Mouse (Mus musculus) lung, embryonic 16.5 days (tissue): ENCODE data around the gene Prkce. TPM values are rescaled to one million over a fixed set of nuclear protein-coding genes. Genes with fewer than 3 reads are reported as not detected.

Experiments used
- ATAC-seq: fragments of 200-750 bp; cut with Nextera tagmentation; 2 replicates; pipeline ENCODE4 v1.8.0; 2017; ENCODE audit warnings: low read depth, mild to moderate bottlenecking, moderate library complexity
- H3K27ac ChIP-seq: fragments of 300-500 bp; sonication (generic); 2 replicates; pipeline ENCODE4 v1.5.1; 2014; ENCODE audit warnings: mild to moderate bottlenecking, control low read depth, low read length
- H3K27me3 ChIP-seq: fragments of 300-500 bp; sonication (generic); 2 replicates; pipeline ENCODE4 v1.6.1; 2014; ENCODE audit warnings: low read depth, low read length, mixed read lengths; ENCODE audit not compliant: control insufficient read depth, insufficient read depth
- H3K36me3 ChIP-seq: fragments of 300-500 bp; sonication (generic); 2 replicates; pipeline ENCODE4 v1.6.1; 2014; ENCODE audit warnings: low read length; ENCODE audit not compliant: control insufficient read depth, insufficient read depth
- H3K4me1 ChIP-seq: fragments of 300-500 bp; sonication (generic); replicated peaks from 2 replicates; pipeline ENCODE4 v1.6.1; 2014; ENCODE audit warnings: low read length, mixed read lengths; ENCODE audit not compliant: control insufficient read depth, insufficient read depth
- H3K4me2 ChIP-seq: fragments of 300-500 bp; sonication (generic); 2 replicates; pipeline ENCODE4 v1.6.1; 2014; ENCODE audit warnings: low read depth, low read length, control low read depth
- H3K4me3 ChIP-seq: fragments of 300-500 bp; sonication (generic); 2 replicates; pipeline ENCODE4 v1.5.1; 2014; ENCODE audit warnings: mild to moderate bottlenecking, low read length, control low read depth
- H3K9ac ChIP-seq: fragments of 300-500 bp; sonication (generic); 2 replicates; pipeline ENCODE4 v1.6.1; 2014; ENCODE audit warnings: low read length, control low read depth
- H3K9me3 ChIP-seq: fragments of 300-500 bp; sonication (generic); 2 replicates; pipeline ENCODE4 v1.6.1; 2016; ENCODE audit warnings: low read length; ENCODE audit not compliant: control insufficient read depth
- WGBS: fragments of 180-500 bp; shearing (Covaris S2); extraction: QIAGEN DNeasy Blood & Tissue Kit; methylation state at CpG from one replicate; pipeline ENCODE4 v1.1.7; 2014; 5-methylcytosine and 5-hydroxymethylcytosine counted together
- polyA plus RNA-seq: library from polyadenylated mRNA; unstranded; fragments of >200 nt; fragmentation: Nextera tagmentation; extraction: Ambion mirVana; gene quantifications from 2 replicates; pipeline ENCODE4 v1.2.1, GENCODE M21; 2015

The Prkce gene
- polyA plus RNA-seq, 1 experiment from 2014 or later, result 4.9 TPM

DNA sequence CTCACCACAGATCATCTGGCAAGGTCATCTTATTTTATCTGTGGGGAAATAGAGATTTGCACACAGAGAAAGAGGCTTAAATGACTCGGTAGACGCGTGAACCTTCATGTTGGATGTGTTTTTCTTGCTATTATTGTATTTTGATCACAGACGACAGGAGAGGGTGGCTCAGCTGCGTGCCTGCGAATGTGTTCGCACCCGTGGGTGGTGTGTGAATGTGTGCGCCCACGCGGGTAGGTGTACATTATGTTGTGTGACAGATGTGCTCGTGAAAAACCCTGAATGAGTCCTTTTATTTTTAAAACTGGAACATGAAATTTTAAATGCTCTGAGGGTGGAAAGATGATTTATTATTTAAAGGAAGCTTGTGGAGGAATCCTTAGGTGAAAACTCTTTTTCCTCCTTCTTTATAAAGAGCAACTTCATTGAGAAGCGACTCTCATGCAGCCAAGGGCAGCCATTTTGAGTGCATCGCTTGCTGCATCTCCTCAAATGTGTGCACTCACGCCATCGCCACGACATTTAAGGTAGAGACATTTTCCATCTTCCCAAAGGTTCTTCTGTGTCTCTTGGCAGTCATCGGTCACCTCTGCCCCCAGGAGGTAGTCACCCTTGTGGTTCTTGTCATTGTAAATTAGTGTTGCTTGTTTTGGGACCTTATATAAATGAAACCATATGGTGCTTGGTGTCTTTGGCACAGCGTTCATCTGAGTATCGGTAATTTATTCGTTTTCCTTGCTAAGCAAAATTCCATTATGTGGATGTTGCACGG lies 177.8 kb downstream of the Prkce start:
- Histone ChIP-seq H3K4me2 (no peak overlapping the region), H3K27ac (no peak overlapping the region)
- ATAC-seq, result no peak

DNA sequence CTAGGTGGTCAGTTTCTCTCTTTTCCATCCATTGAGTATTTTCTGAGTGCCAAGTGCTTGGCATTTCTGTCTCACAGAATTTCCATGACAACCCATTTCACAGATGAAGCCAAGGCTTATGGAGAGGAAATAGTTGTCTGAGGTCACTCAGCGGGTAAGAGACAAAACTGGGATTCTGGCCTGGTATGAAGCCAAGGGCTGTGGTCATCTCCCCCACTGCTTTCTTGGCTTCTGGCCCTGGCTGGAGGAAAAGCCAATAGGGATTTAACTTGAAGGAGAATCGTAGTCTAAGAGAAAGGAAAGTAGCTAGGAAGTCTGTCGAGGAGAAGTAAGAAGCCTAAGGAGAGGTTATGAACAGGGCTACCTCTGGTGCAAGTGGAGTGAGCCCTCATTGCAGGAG lies 182.7 kb downstream of the Prkce start:
- Histone ChIP-seq H3K9ac (peak overlapping the region; percentile 48), H3K4me2 (peak overlapping the region; percentile 26), H3K4me3 (peak overlapping the region; percentile 1; the same call in 1 of the 2 replicates), H3K27me3 (no peaks in the 10 kb centered on the region), H3K27ac (peak overlapping the region; percentile 92), H3K36me3 (no peaks in the 10 kb centered on the region), H3K4me1 (peaks cover 29% of the 10 kb centered on the region), H3K9me3 (no peaks in the 10 kb centered on the region)
- WGBS, result 34% methylated on average over 3 of the region's 3 CpGs
- ATAC-seq, result peak; percentile 73

More for the DNA sequence above, 177.8 kb downstream of the Prkce start:
- Histone ChIP-seq H3K4me3 (no peak overlapping the region), H3K9me3 (no peaks in the 10 kb centered on the region), H3K4me1 (peaks cover 4% of the 10 kb centered on the region; the same call in 1 of the 2 replicates), H3K9ac (no peak overlapping the region), H3K27me3 (no peaks in the 10 kb centered on the region), H3K36me3 (no peaks in the 10 kb centered on the region)
- 89% methylated on average over 22 of the region's 22 CpGs for WGBS

DNA sequence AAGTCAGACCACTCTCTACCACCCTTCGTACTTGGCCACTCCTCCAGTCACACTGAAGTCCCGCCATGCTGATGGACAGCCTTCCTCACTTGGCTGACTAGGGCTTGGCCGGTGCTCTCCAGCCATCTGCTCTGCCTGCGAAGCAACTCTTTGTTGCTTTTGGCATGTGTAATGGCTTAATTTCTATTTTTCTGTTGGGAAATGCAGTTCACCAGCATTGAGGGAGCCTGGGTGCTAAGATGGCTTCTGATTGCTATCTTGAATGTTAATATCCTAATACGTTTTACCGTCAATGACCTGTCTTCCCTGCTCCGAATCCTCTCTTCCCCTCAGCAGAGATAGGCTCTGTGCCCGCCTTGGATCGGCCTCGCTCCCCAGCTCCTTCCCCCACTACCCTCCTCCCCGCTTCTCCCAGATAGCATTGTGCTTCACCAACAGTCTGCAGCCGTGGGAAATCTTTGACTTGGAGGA lies 183.2 kb downstream of the Prkce start:
- Histone ChIP-seq H3K27me3 (no peaks in the 10 kb centered on the region), H3K4me3 (peak overlapping the region; percentile 1; the same call in 1 of the 2 replicates), H3K4me1 (peaks cover 31% of the 10 kb centered on the region), H3K36me3 (no peaks in the 10 kb centered on the region), H3K9me3 (no peaks in the 10 kb centered on the region), H3K9ac (peak overlapping the region; percentile 48), H3K4me2 (peak overlapping the region; percentile 26), H3K27ac (peak overlapping the region; percentile 92)
- 39% methylated on average over 12 of the region's 12 CpGs for WGBS
- ATAC-seq, result peak; percentile 84

DNA sequence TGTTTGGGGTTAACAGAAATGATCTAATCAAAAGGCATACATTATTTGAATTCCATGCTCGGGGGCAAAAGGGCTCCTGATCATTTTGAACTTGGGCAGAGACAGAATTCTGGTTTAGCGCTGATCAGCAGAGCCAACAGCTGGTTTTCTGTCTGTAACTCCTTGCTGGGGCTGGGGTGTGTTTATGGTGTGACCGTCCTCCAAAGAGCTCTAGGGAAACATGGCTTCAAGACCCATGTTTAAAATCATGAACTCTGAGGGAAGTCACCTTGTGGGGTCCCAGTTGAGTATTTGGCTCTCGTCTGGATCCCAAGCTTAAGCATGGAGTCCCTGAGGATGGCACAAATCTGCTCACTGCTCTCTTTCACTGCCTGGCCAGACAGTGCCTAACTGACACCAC lies 183.7 kb downstream of the Prkce start:
- H3K36me3 ChIP-seq, result no peaks in the 10 kb centered on the region
- peak; percentile 45; the same call in 1 of the 2 replicates for ATAC-seq
- peak overlapping the region; percentile 92 for H3K27ac ChIP-seq
- peak overlapping the region; percentile 26; the same call in 1 of the 2 replicates for H3K4me2 ChIP-seq
- 34% methylated on average over 4 of the region's 4 CpGs for WGBS
- peaks cover 36% of the 10 kb centered on the region for H3K4me1 ChIP-seq
- H3K9me3 ChIP-seq, result no peaks in the 10 kb centered on the region
- H3K4me3 ChIP-seq, result no peak overlapping the region
- H3K9ac ChIP-seq, result no peak overlapping the region
- H3K27me3 ChIP-seq, result no peaks in the 10 kb centered on the region

DNA sequence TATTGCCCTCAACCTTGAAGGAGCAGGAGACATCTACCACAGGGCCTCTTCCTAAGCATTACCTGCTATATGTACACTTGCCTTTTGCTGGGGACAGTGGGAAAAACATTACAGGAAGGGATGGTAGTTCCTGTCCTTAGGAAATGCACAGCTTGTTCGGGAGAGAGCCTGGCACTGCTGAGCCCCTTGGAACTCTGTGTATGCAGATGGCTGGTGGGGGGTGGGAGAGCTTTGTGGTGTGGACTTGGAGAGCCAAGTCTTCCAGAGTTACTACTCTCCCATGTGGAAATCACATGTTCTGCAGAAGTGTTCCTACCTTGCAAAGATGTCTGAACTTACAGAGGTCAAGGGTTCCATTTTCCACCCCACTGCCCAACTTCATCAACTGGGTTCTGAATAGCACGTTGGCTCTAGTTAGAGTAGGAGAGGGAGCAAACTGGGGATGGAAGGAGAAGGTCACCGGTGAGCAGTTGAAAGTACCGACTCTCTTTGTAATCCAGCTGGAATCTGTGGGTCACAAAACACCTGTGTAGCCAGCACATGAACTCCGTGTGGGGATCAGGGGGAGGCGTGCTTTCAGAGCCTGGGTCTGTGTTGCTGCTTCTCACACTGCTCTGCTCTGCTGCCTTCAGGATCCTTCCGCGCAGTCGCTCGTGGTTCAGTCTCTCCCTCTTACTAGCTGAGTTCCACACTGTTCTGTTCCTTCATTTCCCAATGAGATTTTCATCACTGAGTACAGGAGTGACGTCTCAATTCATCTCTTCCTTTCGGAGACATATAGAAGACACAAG lies 184.9 kb downstream of the Prkce start:
- Histone ChIP-seq H3K27ac (no peak overlapping the region), H3K9ac (no peak overlapping the region), H3K27me3 (no peaks in the 10 kb centered on the region), H3K4me3 (no peak overlapping the region), H3K4me2 (no peak overlapping the region), H3K4me1 (peaks cover 38% of the 10 kb centered on the region), H3K9me3 (no peaks in the 10 kb centered on the region), H3K36me3 (no peaks in the 10 kb centered on the region)
- no peak for ATAC-seq
- 80% methylated on average over 12 of the region's 12 CpGs for WGBS

DNA sequence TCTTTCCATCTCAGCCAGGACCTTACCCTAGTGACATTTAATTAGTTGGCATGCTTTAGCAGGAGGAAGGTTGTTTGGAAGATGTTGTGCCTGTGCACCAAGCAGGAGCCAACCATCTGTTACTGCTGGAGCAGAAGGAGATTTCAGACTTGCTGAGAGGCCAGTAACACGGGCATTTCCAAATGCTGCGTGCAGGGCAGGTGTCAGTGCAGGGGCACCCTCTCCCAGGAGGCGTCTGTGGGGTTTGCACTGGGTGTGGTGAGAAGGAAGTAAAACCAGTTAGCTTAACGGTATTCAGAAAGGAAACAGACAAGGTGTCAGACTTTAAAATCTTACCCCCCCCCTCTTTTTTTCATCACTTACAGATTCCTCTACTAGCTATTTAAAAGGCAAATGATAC lies 186.1 kb downstream of the Prkce start:
- WGBS, result 52% methylated on average over 4 of the region's 4 CpGs
- H3K4me1 ChIP-seq, result peaks cover 37% of the 10 kb centered on the region
- no peak overlapping the region for H3K4me3 ChIP-seq
- no peaks in the 10 kb centered on the region for H3K36me3 ChIP-seq
- H3K9ac ChIP-seq, result no peak overlapping the region
- ATAC-seq, result no peak
- H3K4me2 ChIP-seq, result no peak overlapping the region
- H3K27ac ChIP-seq, result no peak overlapping the region
- no peaks in the 10 kb centered on the region for H3K9me3 ChIP-seq
- no peaks in the 10 kb centered on the region for H3K27me3 ChIP-seq

DNA sequence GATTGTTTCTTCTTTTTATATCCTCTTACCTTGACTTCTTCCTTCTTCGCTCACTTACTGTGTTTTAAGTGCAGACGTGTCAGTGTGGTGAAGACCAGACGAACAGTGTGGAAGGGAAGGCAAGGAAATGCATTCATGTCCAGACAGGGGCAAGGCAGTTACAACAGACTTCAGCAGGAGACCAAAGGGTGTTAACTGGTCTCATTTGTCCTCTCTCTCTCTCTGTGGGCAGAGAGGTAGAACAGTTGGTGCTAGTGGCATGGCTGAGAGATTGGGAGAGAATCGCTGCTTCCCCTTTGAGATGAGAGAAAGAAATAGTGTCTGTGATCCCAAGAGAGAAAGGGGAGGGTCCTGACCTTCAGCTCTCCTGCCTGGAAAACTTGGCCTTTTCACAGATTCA lies 186.5 kb downstream of the Prkce start:
- Histone ChIP-seq H3K9me3 (no peaks in the 10 kb centered on the region), H3K27me3 (no peaks in the 10 kb centered on the region), H3K4me1 (peaks cover 37% of the 10 kb centered on the region), H3K4me2 (no peak overlapping the region), H3K36me3 (no peaks in the 10 kb centered on the region), H3K4me3 (no peak overlapping the region), H3K27ac (no peak overlapping the region), H3K9ac (no peak overlapping the region)
- 76% methylated on average over 4 of the region's 4 CpGs for WGBS
- ATAC-seq, result no peak

DNA sequence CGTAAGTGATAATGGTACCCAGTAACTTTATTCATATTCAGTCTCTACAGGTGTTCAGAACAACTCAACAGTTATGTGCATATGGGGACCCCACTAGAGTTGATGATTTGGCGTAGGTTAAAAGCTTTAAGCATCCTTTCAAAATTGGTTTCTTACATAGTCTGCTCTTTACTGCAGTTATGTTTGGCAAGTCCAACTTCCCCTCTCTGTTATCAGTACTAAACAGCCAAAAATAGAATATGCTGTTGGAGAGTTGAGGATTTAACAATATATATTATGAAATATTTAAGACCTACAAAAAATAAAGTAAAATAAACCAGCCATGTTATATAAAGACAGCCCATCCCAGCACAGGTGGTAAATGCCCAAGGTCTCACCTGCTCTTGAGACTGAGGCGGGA lies 187.3 kb downstream of the Prkce start:
- peaks cover 37% of the 10 kb centered on the region for H3K4me1 ChIP-seq
- 69% methylated on average over 3 of the region's 3 CpGs for WGBS
- ATAC-seq, result no peak

DNA sequence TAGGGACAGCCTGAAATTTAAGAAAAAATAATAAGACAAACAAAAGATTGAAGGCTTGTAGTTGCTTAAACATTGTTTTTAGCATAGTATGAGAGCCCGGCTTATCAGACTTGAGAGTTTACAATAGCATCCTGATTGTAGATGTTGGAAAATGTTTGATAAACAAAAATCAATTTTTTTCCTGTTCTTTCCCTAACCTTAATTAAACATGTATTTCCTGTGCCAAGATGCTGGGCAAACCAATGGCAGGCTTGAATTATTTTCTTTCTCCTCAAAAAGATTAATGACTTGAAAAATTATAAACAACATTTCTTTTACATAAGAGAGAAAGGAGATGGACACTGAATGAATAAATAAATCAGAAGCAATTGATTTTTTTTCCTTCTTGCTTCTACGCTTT lies 187.7 kb downstream of the Prkce start:
- no peak for ATAC-seq
- Histone ChIP-seq H3K9me3 (no peaks in the 10 kb centered on the region), H3K4me1 (peaks cover 37% of the 10 kb centered on the region), H3K27ac (no peak overlapping the region), H3K4me2 (no peak overlapping the region), H3K9ac (no peak overlapping the region), H3K27me3 (no peaks in the 10 kb centered on the region), H3K4me3 (no peak overlapping the region), H3K36me3 (no peaks in the 10 kb centered on the region)
- WGBS, result 38% methylated on average over 2 of the region's 2 CpGs

More for the DNA sequence above, 187.3 kb downstream of the Prkce start:
- Histone ChIP-seq H3K27me3 (no peaks in the 10 kb centered on the region), H3K4me3 (no peak overlapping the region), H3K9me3 (no peaks in the 10 kb centered on the region), H3K4me2 (no peak overlapping the region), H3K27ac (no peak overlapping the region), H3K36me3 (no peaks in the 10 kb centered on the region), H3K9ac (no peak overlapping the region)
